Mouse (Mus musculus): Measurements from ENCODE around the gene Hao1. TPM values are rescaled to one million over a fixed set of nuclear protein-coding genes. Genes with fewer than 3 reads are reported as not detected.

The Hao1 gene
- total RNA-seq, 2 experiments from 2014 or later: 0.75 TPM; not detected in 1

DNA sequence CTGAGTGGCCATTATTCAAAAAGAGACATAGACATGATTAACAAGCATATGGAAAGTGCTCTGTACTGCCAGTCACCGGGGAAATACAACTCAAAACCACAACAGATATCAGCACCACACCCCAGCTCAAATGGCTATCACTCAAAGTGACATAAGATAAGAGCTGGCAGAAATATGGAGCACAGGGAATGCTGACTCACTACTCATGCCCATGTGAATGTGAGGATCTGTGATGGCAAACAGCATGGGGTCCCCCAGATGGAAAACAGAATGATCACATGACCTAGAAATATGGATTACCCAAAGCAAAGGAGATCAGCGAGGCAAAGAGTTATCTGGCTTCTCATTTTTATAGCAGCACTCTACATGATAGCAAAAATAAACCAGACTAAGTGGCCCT is 89.0 kb downstream of the Hao1 start:
- no peak for DNase-seq (ENCODE audit: low spot score in 2 of 2)

DNA sequence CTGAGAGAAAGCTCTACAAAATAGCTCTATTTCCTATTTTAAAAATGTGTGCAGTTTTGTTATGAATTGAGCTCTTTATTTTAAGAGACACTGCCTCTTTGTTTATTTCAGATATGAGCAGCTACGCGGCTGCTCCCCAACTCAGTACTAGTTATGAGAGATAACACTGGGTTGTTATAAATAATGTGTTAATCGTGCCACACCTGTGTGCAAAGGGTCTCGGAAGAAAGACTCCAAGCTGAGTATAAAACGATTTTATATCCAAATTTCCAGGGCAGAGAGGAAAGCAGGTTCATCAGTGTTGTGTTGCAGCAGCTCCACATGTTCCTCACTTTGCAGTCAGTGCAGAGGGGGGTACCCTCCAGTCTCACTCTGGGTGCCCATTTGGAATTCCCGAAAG is 91.8 kb downstream of the Hao1 start:
- no peak for DNase-seq (ENCODE audit: low spot score in 2 of 2)

GRCm38 (mm10) chr2:134460831-134461230 is 93.3 kb downstream of the Hao1 start:
- no peak for DNase-seq (ENCODE audit: low spot score in 2 of 2)

GRCm38 (mm10) chr2:134456065-134456505 is 98.1 kb downstream of the Hao1 start:
- no peak for DNase-seq (ENCODE audit: low spot score in 2 of 2)

DNA sequence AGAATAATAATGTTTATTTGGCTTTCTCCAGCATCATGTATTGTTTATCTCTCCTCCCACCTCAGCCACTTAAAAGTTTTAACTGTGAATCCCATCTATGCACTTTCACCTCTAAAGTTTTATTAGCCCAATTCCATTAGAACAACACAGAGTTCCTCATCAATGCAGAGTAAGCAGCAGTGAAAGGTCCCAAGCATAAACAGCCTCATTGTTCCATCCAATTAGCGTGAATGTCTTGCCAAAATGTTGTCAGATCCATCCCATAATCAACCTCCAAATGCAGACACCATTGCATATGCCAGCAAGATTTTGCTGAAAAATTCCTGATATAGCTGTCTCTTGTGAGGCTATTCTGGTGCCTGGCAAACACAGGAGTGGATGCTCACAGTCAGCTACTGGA is 101.4 kb downstream of the Hao1 start:
- no peak for DNase-seq (ENCODE audit: low spot score in 2 of 2)

- no peak for DNase-seq (ENCODE audit: low spot score in 2 of 2)
These were observed 103.2 kb downstream of the Hao1 start for GRCm38 (mm10) chr2:134450976-134451375.

Other genes with a start within 250 kb of the Hao1 start
- 10 to 100 TPM; 18.1 to 18.7 TPM for gene Tmx4, start 89.8 kb upstream of the Hao1 start, total RNA-seq (2021)
- gene Plcb1, start 231.7 kb upstream of the Hao1 start, total RNA-seq (2021): 1 to 10 TPM; 7.1 to 7.4 TPM